Mouse (Mus musculus) gastrocnemius, adult 2 months (tissue): ENCODE results near the gene Dnah2. TPM values are rescaled to one million over a fixed set of nuclear protein-coding genes. Genes with fewer than 3 reads are reported as not detected.

ENCODE experiments used
- DNase-seq: peaks from one replicate; pipeline ENCODE4 v3.0.0; 2022
- H3K27ac ChIP-seq: fragments of 200-600 bp; 2 replicates; pipeline ENCODE4 v1.8.1; 2022; ENCODE audit warnings: mild to moderate bottlenecking
- H3K4me3 ChIP-seq: fragments of 200-600 bp; 2 replicates; pipeline ENCODE4 v1.8.1; 2022; ENCODE audit warnings: mild to moderate bottlenecking, moderate library complexity
- CTCF ChIP-seq: fragments of 200-600 bp; IDR thresholded peaks from 2 replicates; pipeline ENCODE4 v1.8.1; 2022; ENCODE audit warnings: antibody characterized with exemption, mild to moderate bottlenecking, moderate library complexity
- intact Hi-C: fragments of 180-260 bp; cut with DNase I; formaldehyde crosslinking; loops from one replicate; pipeline ENCODE4 v1.15.1; 2025
- microRNA-seq: library from miRNA; unstranded; fragments of <30 nt; microRNA quantifications from one replicate; pipeline ENCODE4 v1.2.0, GENCODE M21; 2021
- total RNA-seq, 2 experiments: library from RNA; stranded (reverse); gene quantifications; 2 replicates each; pipeline ENCODE4 v1.2.3; 2021

Dnah2 gene
- total RNA-seq, 2 experiments from 2014 or later, result 0.05 to 0.25 TPM

DNA sequence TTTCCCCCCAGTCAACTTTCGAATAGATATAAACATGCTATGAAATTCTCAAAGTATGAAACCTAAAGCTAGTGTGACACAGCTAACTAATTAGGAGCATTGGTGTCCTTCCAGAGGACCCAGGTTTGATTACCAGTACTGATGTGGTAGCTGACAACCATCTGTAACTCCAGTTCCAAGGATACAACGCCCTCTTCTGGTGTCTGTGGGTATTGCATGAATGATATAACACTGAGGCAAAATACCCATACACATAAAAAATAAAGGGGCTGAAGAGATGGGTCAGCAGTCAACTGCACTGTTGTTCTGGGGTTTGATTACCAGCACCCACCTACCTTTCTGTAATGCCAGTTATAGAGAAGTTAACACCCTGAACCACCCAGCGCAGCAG, 176.1 kb downstream of the Dnah2 start:
- no peak for DNase-seq
- Histone ChIP-seq H3K4me3 (no peak overlapping the region), H3K27ac (no peak overlapping the region)
- peak; percentile 51 for TF ChIP-seq CTCF
- intact Hi-C loops, result no loop called here

- no peak for DNase-seq
- Histone ChIP-seq H3K27ac (no peak overlapping the region), H3K4me3 (no peak overlapping the region)
- TF ChIP-seq CTCF, result no peak
- intact Hi-C loops, result no loop called here
Measured at GRCm38 (mm10) chr11:69372056-69372779, 176.7 kb downstream of the Dnah2 start.

DNA sequence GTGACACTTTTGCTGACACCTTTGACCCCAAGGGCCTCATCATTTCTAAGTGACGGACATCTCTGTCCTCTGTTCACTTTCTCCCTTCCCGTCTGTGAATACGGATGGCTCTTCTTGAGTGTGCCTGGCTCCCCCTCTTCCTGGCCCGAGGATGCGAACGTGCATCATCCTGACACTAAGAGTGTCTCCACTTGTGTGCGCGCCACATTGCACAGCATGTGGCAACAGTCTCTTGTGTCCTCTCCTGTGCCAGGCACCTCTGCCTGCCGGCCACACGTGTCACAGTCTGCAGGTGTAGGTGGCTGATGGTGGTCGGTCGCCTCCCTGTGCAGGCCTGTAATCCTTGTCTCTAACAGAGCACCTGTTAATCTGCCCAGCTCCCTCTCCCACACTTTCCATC, 177.3 kb downstream of the Dnah2 start:
- intact Hi-C loops, result no loop called here
- H3K4me3 ChIP-seq, result no peak overlapping the region
- no peak overlapping the region for H3K27ac ChIP-seq
- no peak for DNase-seq
- no peak for TF ChIP-seq CTCF

DNA sequence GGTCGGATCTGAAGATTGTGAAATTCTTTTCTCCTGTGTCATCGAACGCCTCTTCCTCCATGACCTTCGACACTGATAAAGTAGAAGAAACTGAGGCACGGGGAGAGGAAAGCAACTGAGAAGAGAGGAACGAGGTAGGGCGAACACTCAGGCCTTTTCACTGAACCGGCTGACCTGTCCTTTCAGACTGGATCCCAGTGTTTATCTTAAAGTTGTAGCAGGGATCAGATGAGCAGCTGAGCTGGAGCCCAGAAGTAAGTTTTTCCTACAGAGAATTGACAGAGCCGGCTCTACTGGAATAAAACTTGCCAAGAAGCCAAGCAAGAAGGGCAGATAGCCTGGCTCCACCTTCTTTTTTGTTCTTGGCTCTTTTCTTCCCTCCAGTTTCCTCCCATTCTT, 178.1 kb downstream of the Dnah2 start:
- intact Hi-C loops, result no loop called here
- no peak overlapping the region for H3K4me3 ChIP-seq
- peak overlapping the region; percentile 35; the same call in 1 of the 2 replicates for H3K27ac ChIP-seq

More for the DNA sequence above, 178.1 kb downstream of the Dnah2 start:
- no peak for DNase-seq
- no peak for TF ChIP-seq CTCF

Small RNA genes within 50 kb of the gene (microRNA-seq; reads per million reads assigned to microRNA genes)
- gene Gm27493, result not detected

Other genes with a start within 250 kb of the Dnah2 start
- gene Cntrob, start 225.3 kb downstream of the Dnah2 start, total RNA-seq, result 1 to 10 TPM; 1.4 to 2.0 TPM
- gene Trappc1, start 225.1 kb downstream of the Dnah2 start, total RNA-seq, result 10 to 100 TPM; 37.7 to 46.4 TPM
- not detected for gene Kcnab3, start 222.9 kb downstream of the Dnah2 start, total RNA-seq
- not detected for gene Rnf227, start 208.6 kb downstream of the Dnah2 start, total RNA-seq
- gene Chd3, start 179.7 kb downstream of the Dnah2 start, total RNA-seq, result 1 to 10 TPM; 6.8 to 9.4 TPM
- gene Naa38, start 153.6 kb downstream of the Dnah2 start, total RNA-seq, result 10 to 100 TPM; 62.4 to 86.0 TPM
- 10 to 100 TPM; 34.9 to 36.0 TPM for gene Cyb5d1, start 153.5 kb downstream of the Dnah2 start, total RNA-seq
- gene Tmem88, start 150.9 kb downstream of the Dnah2 start, total RNA-seq, result 1 to 10 TPM; 6.5 to 7.4 TPM
- gene Kdm6b, start 135.4 kb downstream of the Dnah2 start, total RNA-seq, result 10 to 100 TPM; 23.9 to 24.5 TPM
- gene Efnb3, start 11.1 kb upstream of the Dnah2 start, total RNA-seq, result under 1 TPM; 0.47 to 0.48 TPM
- gene Wrap53, start 31.1 kb upstream of the Dnah2 start, total RNA-seq, result 1 to 10 TPM; 3.2 to 3.4 TPM
- 10 to 100 TPM; 12.9 to 16.5 TPM for gene Trp53, start 31.2 kb upstream of the Dnah2 start, total RNA-seq
- 100 to 1,000 TPM; 271 to 389 TPM for gene Atp1b2, start 56.8 kb upstream of the Dnah2 start, total RNA-seq
- not detected for gene Shbg, start 68.8 kb upstream of the Dnah2 start, total RNA-seq
- gene Sat2, start 72.9 kb upstream of the Dnah2 start, total RNA-seq, result 1 to 10 TPM; 2.6 to 3.2 TPM
- gene Fxr2, start 83.9 kb upstream of the Dnah2 start, total RNA-seq, result 100 to 1,000 TPM in 1 of 2 experiments, 10 to 100 TPM in 1; 90.6 to 104 TPM
- gene Sox15, start 106.2 kb upstream of the Dnah2 start, total RNA-seq, result not detected
- 1 to 10 TPM; 8.6 to 9.7 TPM for gene Mpdu1, start 113.5 kb upstream of the Dnah2 start, total RNA-seq
- gene Cd68, start 117.0 kb upstream of the Dnah2 start, total RNA-seq, result 1 to 10 TPM; 1.7 to 3.2 TPM
- 10 to 100 TPM; 98.0 to 98.5 TPM for gene Eif4a1, start 123.3 kb upstream of the Dnah2 start, total RNA-seq
- 10 to 100 TPM; 25.4 to 28.1 TPM for gene Senp3, start 133.0 kb upstream of the Dnah2 start, total RNA-seq
- 1 to 10 TPM in 1 of 2 experiments, under 1 TPM in 1; 0.64 to 1.1 TPM for gene Tnfsf13, start 136.7 kb upstream of the Dnah2 start, total RNA-seq
- gene Tnfsf12, start 146.7 kb upstream of the Dnah2 start, total RNA-seq, result 10 to 100 TPM in 1 of 2 experiments, 1 to 10 TPM in 1; 6.5 to 10.6 TPM
- gene Tnfsfm13, start 147.0 kb upstream of the Dnah2 start, total RNA-seq, result 1 to 10 TPM; 1.2 to 1.9 TPM
- gene Polr2a, start 209.5 kb upstream of the Dnah2 start, total RNA-seq, result 10 to 100 TPM; 26.9 to 35.4 TPM
- not detected for gene Slc35g3, start 212.9 kb upstream of the Dnah2 start, total RNA-seq
- 10 to 100 TPM; 29.3 to 35.9 TPM for gene Zbtb4, start 216.8 kb upstream of the Dnah2 start, total RNA-seq
- gene Chrnb1, start 246.8 kb upstream of the Dnah2 start, total RNA-seq, result 10 to 100 TPM; 23.2 to 26.3 TPM